Mouse (Mus musculus): ENCODE measurements at regions not wholly inside any gene's neighbourhood (a gene's known extent, or its start where the extent isn't known, plus 50 kb on each side); places are given as distances from the start of the nearest gene placed in this dataset.

- DNase-seq, result no peak
Observed at GRCm38 (mm10) chr12:70590456-70591050, 137.7 kb downstream of the Tmx1 start.

GRCm38 (mm10) chr12:70592821-70593220 is 139.9 kb downstream of the Tmx1 start:
- DNase-seq, result no peak

GRCm38 (mm10) chr12:70598211-70598701 is 145.4 kb downstream of the Tmx1 start:
- no peak for DNase-seq

- DNase-seq, result no peak
Observed at GRCm38 (mm10) chr12:70599731-70600130, 146.8 kb downstream of the Tmx1 start.

GRCm38 (mm10) chr12:70603869-70604268 is 151.0 kb downstream of the Tmx1 start:
- DNase-seq, result no peak

GRCm38 (mm10) chr12:70608672-70609071 is 155.8 kb downstream of the Tmx1 start:
- DNase-seq, result no peak

GRCm38 (mm10) chr12:70609116-70609871 is 156.4 kb downstream of the Tmx1 start:
- no peak for DNase-seq

GRCm38 (mm10) chr12:70611891-70612290 is 159.0 kb downstream of the Tmx1 start:
- no peak for DNase-seq

- no peak for DNase-seq
Observed at GRCm38 (mm10) chr12:70613244-70613643, 160.3 kb downstream of the Tmx1 start.

GRCm38 (mm10) chr12:70614101-70614500 is 161.2 kb downstream of the Tmx1 start:
- DNase-seq, result no peak

- no peak for DNase-seq
Observed at GRCm38 (mm10) chr12:70614686-70615085, 161.8 kb downstream of the Tmx1 start.

- DNase-seq, result no peak
Observed at GRCm38 (mm10) chr12:70615123-70615522, 162.2 kb downstream of the Tmx1 start.

- DNase-seq, result no peak
Observed at GRCm38 (mm10) chr12:70616049-70616448, 163.2 kb downstream of the Tmx1 start.

GRCm38 (mm10) chr12:70616487-70616886 is 163.6 kb downstream of the Tmx1 start:
- no peak for DNase-seq

- DNase-seq, result no peak
Observed at GRCm38 (mm10) chr12:70617024-70617423, 164.1 kb downstream of the Tmx1 start.

GRCm38 (mm10) chr12:70617979-70618378 is 165.1 kb downstream of the Tmx1 start:
- DNase-seq, result no peak

GRCm38 (mm10) chr12:70619436-70619835 is 166.5 kb downstream of the Tmx1 start:
- no peak for DNase-seq

GRCm38 (mm10) chr12:70622019-70622418 is 169.1 kb downstream of the Tmx1 start:
- no peak for DNase-seq

GRCm38 (mm10) chr12:70624298-70624980 is 171.5 kb downstream of the Tmx1 start:
- DNase-seq, result peak; percentile 80

GRCm38 (mm10) chr12:70627638-70628037 is 174.7 kb downstream of the Tmx1 start:
- no peak for DNase-seq

- no peak for DNase-seq
Observed at GRCm38 (mm10) chr12:70628384-70629365, 175.8 kb downstream of the Tmx1 start.

GRCm38 (mm10) chr12:70629371-70629770 is 176.5 kb downstream of the Tmx1 start:
- DNase-seq, result no peak

GRCm38 (mm10) chr12:70631281-70631680 is 178.4 kb downstream of the Tmx1 start:
- no peak for DNase-seq

Measured in layer of hippocampus, adult 9-11 months (tissue).